Mouse (Mus musculus) cerebellum, adult 2 months (tissue): ENCODE data around the gene Adat1. TPM values are rescaled to one million over a fixed set of nuclear protein-coding genes. Genes with fewer than 3 reads are reported as not detected.

Source experiments
- DNase-seq, 2 experiments: peaks; one replicate each; pipeline ENCODE4 v3.0.0; 2021
- H3K27ac ChIP-seq: fragments of 200-500 bp; 2 replicates; pipeline ENCODE4 v1.5.1; 2012; ENCODE audit warnings: low read length, control low read depth, inconsistent platforms; ENCODE audit not compliant: insufficient read depth
- H3K27me3 ChIP-seq: fragments of 200-500 bp; 2 replicates; pipeline ENCODE4 v1.6.1; 2012; ENCODE audit warnings: inconsistent platforms, mild to moderate bottlenecking, low read length, moderate library complexity; ENCODE audit not compliant: control insufficient read depth, insufficient read depth
- H3K4me1 ChIP-seq: fragments of 200-500 bp; 2 replicates; pipeline ENCODE4 v1.6.1; 2011; ENCODE audit warnings: low read length; ENCODE audit not compliant: control insufficient read depth, insufficient read depth
- H3K4me3 ChIP-seq: fragments of 200-500 bp; replicated peaks from 2 replicates; pipeline ENCODE3; 2011; ENCODE audit warnings: mild to moderate bottlenecking, low read depth, low read length, control low read depth; ENCODE audit not compliant: insufficient read depth
- CTCF ChIP-seq: fragments of 200-500 bp; IDR thresholded peaks from 2 replicates; pipeline ENCODE4 v1.5.1; 2011; ENCODE audit warnings: low read depth, mild to moderate bottlenecking, control low read depth, low read length, moderate library complexity, borderline replicate concordance; ENCODE audit not compliant: insufficient read depth
- POLR2A ChIP-seq: fragments of 200-500 bp; IDR thresholded peaks from 2 replicates; pipeline ENCODE4 v1.6.1; 2011; ENCODE audit warnings: low read length, control low read depth, borderline replicate concordance; ENCODE audit not compliant: insufficient read depth
- WGBS: fragments of 180-500 bp; shearing (Covaris S2); methylation state at CpG from one replicate; pipeline ENCODE4 v1.1.7; 2018; 5-methylcytosine and 5-hydroxymethylcytosine counted together
- polyA plus RNA-seq: library from polyadenylated mRNA; depleted of rRNA; stranded (reverse); fragments of >200 nt; gene quantifications from 2 replicates; pipeline ENCODE4 v1.2.3, GENCODE M21; 2012

The Adat1 gene
- polyA plus RNA-seq, 1 experiment, result 9.4 TPM

GRCm38 (mm10) chr8:111984511-111984910, 7.6 kb downstream of the Adat1 start:
- TF ChIP-seq POLR2A (no peak), CTCF (no peak)
- H3K4me3 ChIP-seq, result no peak overlapping the region
- no peak overlapping the region for H3K27ac ChIP-seq
- no peaks in the 10 kb centered on the region for H3K27me3 ChIP-seq
- 88% methylated on average over 10 of the region's 10 CpGs for WGBS
- peaks cover 6% of the 10 kb centered on the region for H3K4me1 ChIP-seq
- DNase-seq, result no peak

GRCm38 (mm10) chr8:111982116-111982515, 10.0 kb downstream of the Adat1 start:
- H3K4me3 ChIP-seq, result no peak overlapping the region
- no peaks in the 10 kb centered on the region for H3K27me3 ChIP-seq
- peaks cover 6% of the 10 kb centered on the region for H3K4me1 ChIP-seq
- TF ChIP-seq CTCF (peak; percentile 70), POLR2A (no peak)
- peak; percentile 70 to 79 for DNase-seq
- 0 out of 2 replicates have a peak overlapping the region, but pooled peaks have one; percentile 1 for H3K27ac ChIP-seq
- WGBS, result 19% methylated on average over 7 of the region's 7 CpGs

- H3K27me3 ChIP-seq, result no peaks in the 10 kb centered on the region
- no peak for TF ChIP-seq CTCF
- TF ChIP-seq POLR2A, result no peak
- peaks cover 6% of the 10 kb centered on the region for H3K4me1 ChIP-seq
- no peak overlapping the region for H3K4me3 ChIP-seq
- no peak overlapping the region for H3K27ac ChIP-seq
- WGBS, result 55% methylated on average over 10 of the region's 10 CpGs
- DNase-seq, result no peak
Observed at GRCm38 (mm10) chr8:111978147-111978546, 14.0 kb downstream of the Adat1 start.

GRCm38 (mm10) chr8:111976326-111976725, 15.8 kb downstream of the Adat1 start:
- 88% methylated on average over 2 of the region's 2 CpGs for WGBS
- no peak overlapping the region for H3K27ac ChIP-seq
- H3K4me1 ChIP-seq, result no peaks in the 10 kb centered on the region
- H3K4me3 ChIP-seq, result no peak overlapping the region
- no peak for TF ChIP-seq CTCF
- no peaks in the 10 kb centered on the region for H3K27me3 ChIP-seq
- DNase-seq, result no peak

- Histone ChIP-seq H3K4me3 (no peak overlapping the region), H3K4me1 (no peaks in the 10 kb centered on the region), H3K27me3 (no peaks in the 10 kb centered on the region), H3K27ac (no peak overlapping the region)
- no peak for DNase-seq
- WGBS, result 96% methylated on average over 2 of the region's 2 CpGs
- no peak for TF ChIP-seq CTCF
- TF ChIP-seq POLR2A, result no peak
Observed at GRCm38 (mm10) chr8:111975706-111976105, 16.4 kb downstream of the Adat1 start.

GRCm38 (mm10) chr8:111974138-111974537, 18.0 kb downstream of the Adat1 start:
- no peak overlapping the region for H3K4me3 ChIP-seq
- no peaks in the 10 kb centered on the region for H3K4me1 ChIP-seq
- H3K27ac ChIP-seq, result no peak overlapping the region
- 96% methylated on average over 12 of the region's 12 CpGs for WGBS
- TF ChIP-seq POLR2A (no peak), CTCF (no peak)
- DNase-seq, result no peak
- H3K27me3 ChIP-seq, result no peaks in the 10 kb centered on the region

- H3K27me3 ChIP-seq, result no peaks in the 10 kb centered on the region
- no peak for DNase-seq
- 45% methylated on average over 5 of the region's 5 CpGs for WGBS
- no peak overlapping the region for H3K27ac ChIP-seq
- TF ChIP-seq POLR2A, result no peak
- TF ChIP-seq CTCF, result no peak
- H3K4me1 ChIP-seq, result peaks cover 2% of the 10 kb centered on the region; the same call in 1 of the 2 replicates
- no peak overlapping the region for H3K4me3 ChIP-seq
Observed at GRCm38 (mm10) chr8:111968991-111969390, 23.1 kb downstream of the Adat1 start.

- H3K27me3 ChIP-seq, result no peaks in the 10 kb centered on the region
- TF ChIP-seq CTCF (no peak), POLR2A (no peak)
- no peak overlapping the region for H3K27ac ChIP-seq
- 83% methylated on average over 10 of the region's 10 CpGs for WGBS
- peaks cover 2% of the 10 kb centered on the region; the same call in 1 of the 2 replicates for H3K4me1 ChIP-seq
- DNase-seq, result no peak
- no peak overlapping the region for H3K4me3 ChIP-seq
Observed at GRCm38 (mm10) chr8:111968541-111968940, 23.6 kb downstream of the Adat1 start.
